Mouse (Mus musculus) small intestine, adult 2 months (tissue): ENCODE measurements around the gene Gata3. TPM values are rescaled to one million over a fixed set of nuclear protein-coding genes. Genes with fewer than 3 reads are reported as not detected.

ENCODE experiments used
- H3K27ac ChIP-seq: fragments of 200-500 bp; 2 replicates; pipeline ENCODE4 v1.5.1; 2012; ENCODE audit warnings: low read depth, low read length, control low read depth, inconsistent platforms; ENCODE audit not compliant: insufficient read depth
- H3K27me3 ChIP-seq: fragments of 200-500 bp; 2 replicates; pipeline ENCODE4 v1.6.1; 2012; ENCODE audit warnings: mild to moderate bottlenecking, moderate library complexity, low read length, inconsistent platforms; ENCODE audit not compliant: control insufficient read depth, insufficient read depth
- H3K36me3 ChIP-seq: fragments of 200-500 bp; 2 replicates; pipeline ENCODE4 v1.6.1; 2012; ENCODE audit warnings: mild to moderate bottlenecking, low read length, control low read depth, inconsistent platforms; ENCODE audit not compliant: control insufficient read depth, insufficient read depth
- H3K4me1 ChIP-seq: fragments of 200-500 bp; 2 replicates; pipeline ENCODE4 v1.6.1; 2012; ENCODE audit warnings: low read length, inconsistent platforms, mixed read lengths; ENCODE audit not compliant: control insufficient read depth, insufficient read depth, insufficient read length
- H3K4me3 ChIP-seq: fragments of 200-500 bp; 2 replicates; pipeline ENCODE4 v1.5.1; 2012; ENCODE audit warnings: low read depth, mild to moderate bottlenecking, control low read depth, inconsistent platforms, low read length, moderate library complexity
- CTCF ChIP-seq: fragments of 200-500 bp; IDR thresholded peaks from 2 replicates; pipeline ENCODE4 v1.5.1; 2012; ENCODE audit warnings: low read depth, mild to moderate bottlenecking, control low read depth, inconsistent platforms, low read length, moderate library complexity, mixed read lengths; ENCODE audit not compliant: insufficient replicate concordance, insufficient read length; ENCODE audit errors: extremely low read depth
- POLR2A ChIP-seq: fragments of 200-500 bp; IDR thresholded peaks from 2 replicates; pipeline ENCODE4 v1.6.1; 2012; ENCODE audit warnings: low read depth, mild to moderate bottlenecking, control low read depth, inconsistent platforms, low read length, moderate library complexity
- WGBS: fragments of 180-500 bp; shearing (Covaris S2); methylation state at CpG from one replicate; pipeline ENCODE4 v1.1.7; 2018; 5-methylcytosine and 5-hydroxymethylcytosine counted together
- polyA plus RNA-seq: library from polyadenylated mRNA; depleted of rRNA; stranded (reverse); fragments of >200 nt; gene quantifications from 2 replicates; pipeline ENCODE4 v1.2.3, GENCODE M21; 2012; rRNA removed

Gene Gata3
- polyA plus RNA-seq, 1 experiment, result 2.3 TPM

GRCm38 (mm10) chr2:9855861-9856260 lies 34.0 kb downstream of the Gata3 start:
- no peaks in the 10 kb centered on the region for H3K36me3 ChIP-seq
- H3K4me1 ChIP-seq, result no peaks in the 10 kb centered on the region
- TF ChIP-seq CTCF, result no peak
- no peak for TF ChIP-seq POLR2A
- H3K4me3 ChIP-seq, result no peak overlapping the region
- H3K27ac ChIP-seq, result no peak overlapping the region
- no peaks in the 10 kb centered on the region for H3K27me3 ChIP-seq
- WGBS, result 50% methylated on average over 4 of the region's 4 CpGs

GRCm38 (mm10) chr2:9852851-9853576 lies 36.8 kb downstream of the Gata3 start:
- no peaks in the 10 kb centered on the region for H3K4me1 ChIP-seq
- no peak overlapping the region for H3K4me3 ChIP-seq
- H3K27ac ChIP-seq, result no peak overlapping the region
- WGBS, result 50% methylated on average over 13 of the region's 13 CpGs
- no peaks in the 10 kb centered on the region for H3K36me3 ChIP-seq
- no peaks in the 10 kb centered on the region for H3K27me3 ChIP-seq
- TF ChIP-seq CTCF, result no peak
- TF ChIP-seq POLR2A, result no peak

GRCm38 (mm10) chr2:9835195-9835594 lies 54.6 kb downstream of the Gata3 start:
- H3K27me3 ChIP-seq, result no peaks in the 10 kb centered on the region
- no peak overlapping the region for H3K4me3 ChIP-seq
- no peak overlapping the region for H3K27ac ChIP-seq
- H3K4me1 ChIP-seq, result no peaks in the 10 kb centered on the region
- H3K36me3 ChIP-seq, result no peaks in the 10 kb centered on the region
- WGBS, result 67% methylated on average over 7 of the region's 7 CpGs
- TF ChIP-seq CTCF, result no peak
- no peak for TF ChIP-seq POLR2A

- 82% methylated on average over 7 of the region's 7 CpGs for WGBS
- TF ChIP-seq CTCF (no peak), POLR2A (no peak)
Measured at GRCm38 (mm10) chr2:9833712-9834111, 56.1 kb downstream of the Gata3 start.

GRCm38 (mm10) chr2:9827624-9828023 lies 62.2 kb downstream of the Gata3 start:
- 9% methylated on average over 3 of the region's 3 CpGs for WGBS

More at GRCm38 (mm10) chr2:9833712-9834111, 56.1 kb downstream of the Gata3 start:
- Histone ChIP-seq H3K27ac (no peak overlapping the region), H3K4me3 (no peak overlapping the region), H3K36me3 (no peaks in the 10 kb centered on the region), H3K27me3 (no peaks in the 10 kb centered on the region), H3K4me1 (no peaks in the 10 kb centered on the region)

GRCm38 (mm10) chr2:9820611-9821010 lies 69.2 kb downstream of the Gata3 start:
- Histone ChIP-seq H3K4me1 (peaks cover 14% of the 10 kb centered on the region; the same call in 1 of the 2 replicates), H3K4me3 (no peak overlapping the region), H3K27me3 (no peaks in the 10 kb centered on the region), H3K36me3 (no peaks in the 10 kb centered on the region), H3K27ac (no peak overlapping the region)
- 78% methylated on average over 8 of the region's 8 CpGs for WGBS
- TF ChIP-seq CTCF, result no peak
- no peak for TF ChIP-seq POLR2A

More at GRCm38 (mm10) chr2:9827624-9828023, 62.2 kb downstream of the Gata3 start:
- Histone ChIP-seq H3K27me3 (no peaks in the 10 kb centered on the region), H3K4me3 (no peak overlapping the region), H3K27ac (no peak overlapping the region), H3K36me3 (no peaks in the 10 kb centered on the region), H3K4me1 (no peaks in the 10 kb centered on the region)
- TF ChIP-seq CTCF, result no peak
- no peak for TF ChIP-seq POLR2A

- Histone ChIP-seq H3K27me3 (no peaks in the 10 kb centered on the region), H3K36me3 (no peaks in the 10 kb centered on the region), H3K27ac (peak overlapping the region; percentile 21; the same call in 1 of the 2 replicates), H3K4me3 (no peak overlapping the region), H3K4me1 (peaks cover 14% of the 10 kb centered on the region; the same call in 1 of the 2 replicates)
- TF ChIP-seq CTCF (no peak), POLR2A (no peak)
- WGBS, result 21% methylated on average over 7 of the region's 7 CpGs
Measured at GRCm38 (mm10) chr2:9818177-9818785, 71.6 kb downstream of the Gata3 start.

Other genes with a start within 250 kb of the Gata3 start
- not detected in 2 replicates for gene 4930412O13Rik, start 8.8 kb downstream of the Gata3 start, polyA plus RNA-seq
- not detected in 2 replicates for gene 9230102O04Rik, start 494 bp downstream of the Gata3 start, polyA plus RNA-seq
- 2.2 and 6.9 TPM in 2 replicates for gene Taf3, start 158.6 kb upstream of the Gata3 start, polyA plus RNA-seq
- gene Atp5c1, start 190.5 kb upstream of the Gata3 start, polyA plus RNA-seq, result 308 and 559 TPM in 2 replicates
- 0.33 and 2.8 TPM in 2 replicates for gene Kin, start 190.6 kb upstream of the Gata3 start, polyA plus RNA-seq
- 0.61 TPM in 1 of 2 replicates, not detected in the other for gene Itih2, start 241.4 kb upstream of the Gata3 start, polyA plus RNA-seq